Mouse (Mus musculus) stomach, postnatal 0 days (tissue): ENCODE data around the gene Runx2.

ENCODE experiments used
- CTCF ChIP-seq: IDR thresholded peaks from 2 replicates; pipeline ENCODE4 v1.5.1; 2016; ENCODE audit warnings: antibody characterized with exemption, low read depth, mild to moderate bottlenecking, moderate library complexity
- EP300 ChIP-seq: optimal IDR thresholded peaks from 2 replicates; pipeline ENCODE3; 2016; ENCODE audit warnings: antibody characterized with exemption

GRCm38 (mm10) chr17:44549551-44549950 lies 265.0 kb downstream of the Runx2 start:
- TF ChIP-seq CTCF (no peak), EP300 (no peak)
